In the genomic region with DNA sequence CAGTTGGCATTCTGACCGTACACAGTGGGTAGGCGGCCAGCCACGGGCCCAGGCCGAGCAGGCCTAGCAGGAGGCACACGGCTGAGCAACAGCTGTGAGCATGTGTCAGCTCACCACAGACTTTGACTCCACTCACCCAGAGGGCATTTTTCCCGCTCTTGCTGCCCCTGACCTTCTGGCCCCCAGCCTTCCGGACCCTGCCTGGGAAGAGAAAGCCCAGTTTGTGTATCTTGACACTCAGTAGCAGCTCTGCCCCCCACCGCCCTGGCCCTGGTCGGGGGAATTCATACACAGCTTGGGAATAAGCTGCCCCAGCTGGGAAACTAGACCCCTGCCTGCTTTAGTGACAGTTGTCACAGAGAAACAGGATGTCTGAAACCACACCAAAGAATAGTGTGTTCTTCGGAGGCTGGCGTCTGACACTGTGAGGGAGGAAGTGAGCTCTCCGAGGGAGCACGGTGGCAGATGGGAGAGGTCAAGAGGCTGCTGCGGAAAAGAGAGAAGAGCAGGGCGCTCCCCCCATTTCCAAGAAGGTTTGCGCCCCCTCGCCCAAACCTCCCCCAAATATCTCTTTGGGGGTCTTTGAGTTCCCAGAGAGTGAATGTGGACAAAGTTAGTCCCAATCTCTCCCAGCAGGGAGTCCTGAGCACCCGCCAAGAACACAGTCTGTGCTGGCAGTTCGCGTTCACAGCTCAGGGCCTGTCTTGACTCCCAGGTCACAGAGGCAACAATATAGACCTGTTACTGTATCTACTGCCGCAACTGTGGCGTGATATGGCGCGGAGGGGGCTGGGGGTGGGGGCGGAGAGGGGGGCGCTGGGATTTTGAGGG, we compare ENCODE assay signal across 8 mouse cellular contexts. TPM values are rescaled to one million over a fixed set of nuclear protein-coding genes. Genes with fewer than 3 reads are reported as not detected.
A peak's percentile ranks its signal among the peaks of the same experiment; 100 is the strongest.
DNase-seq lines count a peak whose midpoint lies in the region; ATAC-seq and TF ChIP-seq lines count a peak whose summit lies in the region.

No protein-coding gene starts in this region.

- TF ChIP-seq CTCF in gastrocnemius, adult 2 months (IDR thresholded peaks at IDR 0.05), result no peak

- peak overlapping the region; percentile 23 for H3K27ac ChIP-seq in midbrain, embryonic 10.5 days (replicated peaks)
- H3K27ac ChIP-seq in midbrain, embryonic 16.5 days (ENCODE audit: low read length), result no peak overlapping the region
- no peak overlapping the region for H3K27ac ChIP-seq in gastrocnemius, adult 2 months

- no peaks in the 10 kb centered on the region for H3K36me3 ChIP-seq in midbrain, embryonic 10.5 days
- H3K36me3 ChIP-seq in midbrain, embryonic 16.5 days (ENCODE audit: control insufficient read depth, insufficient read depth, low read length), result no peaks in the 10 kb centered on the region

- no peaks in the 10 kb centered on the region for H3K27me3 ChIP-seq in midbrain, embryonic 10.5 days (ENCODE audit: low read depth, poor library complexity, severe bottlenecking)
- no peaks in the 10 kb centered on the region for H3K27me3 ChIP-seq in midbrain, embryonic 16.5 days (ENCODE audit: control insufficient read depth, insufficient read depth, low read depth, low read length)

- 65% methylated on average over 26 of the region's 26 CpGs for WGBS in midbrain, embryonic 10.5 days
- WGBS in midbrain, embryonic 16.5 days, result 48% methylated on average over 26 of the region's 26 CpGs

- peaks cover 12% of the 10 kb centered on the region for H3K4me1 ChIP-seq in midbrain, embryonic 10.5 days
- H3K4me1 ChIP-seq in midbrain, embryonic 16.5 days (ENCODE audit: control insufficient read depth, insufficient read depth, low read length), result no peaks in the 10 kb centered on the region

- H3K9ac ChIP-seq in midbrain, embryonic 16.5 days (ENCODE audit: low read depth, low read length), result no peak overlapping the region

- no peak overlapping the region for H3K4me3 ChIP-seq in midbrain, embryonic 10.5 days
- no peak overlapping the region for H3K4me3 ChIP-seq in midbrain, embryonic 16.5 days (ENCODE audit: low read depth, low read length)
- no peak overlapping the region for H3K4me3 ChIP-seq in gastrocnemius, adult 2 months

- H3K4me2 ChIP-seq in midbrain, embryonic 16.5 days (ENCODE audit: low read length), result no peak overlapping the region

- intact Hi-C loops in gastrocnemius, adult 2 months (cut with DNase I), result no loop called here

- no peak for ATAC-seq in midbrain, embryonic 16.5 days
- no peak for ATAC-seq in erythroid progenitor cell, adult 5-6 weeks (replicated peaks; ENCODE audit: low FRiP score, poor library complexity, severe bottlenecking)

- peaks cover 6% of the 10 kb centered on the region; the same call in 1 of the 2 replicates for H3K9me3 ChIP-seq in midbrain, embryonic 10.5 days (replicated peaks)
- 0 out of 2 replicates have a peak, but pooled peaks cover 2% of the 10 kb centered on the region for H3K9me3 ChIP-seq in midbrain, embryonic 16.5 days (replicated peaks; ENCODE audit: control insufficient read depth, low read length, poor library complexity, severe bottlenecking)

- DNase-seq in midbrain, embryonic 10.5 days (ENCODE audit: low spot score), result peak; percentile 52
- DNase-seq in embryo, embryonic 9.5 days (ENCODE audit: extremely low spot score), result peak; percentile 65
- DNase-seq in kidney, adult 8-10 months, result peak; percentile 15 to 33
- peak; percentile 44 for DNase-seq in lung, postnatal 14 days
- DNase-seq in thymus, adult 18-20 months, result peak; percentile 65 to 83
- DNase-seq in gastrocnemius, adult 2 months, result no peak

RNA-seq across cellular contexts. Expression of a gene that starts 24.4 kb away (rescaled TPM):
- polyA plus RNA-seq in midbrain, embryonic 10.5 days (2016; fragmentation: Nextera tagmentation; extraction: Ambion mirVana), result 10.6 and 12.3 TPM in 2 replicates
- 18.1 and 24.4 TPM in 2 replicates for polyA plus RNA-seq in midbrain, embryonic 16.5 days (2015; fragmentation: Nextera tagmentation; extraction: Ambion mirVana)
- total RNA-seq in erythroid progenitor cell, adult 5-6 weeks (2015; ENCODE audit: low replicate concordance), result not detected in 2 replicates
- not detected in 2 replicates for total RNA-seq in erythroid progenitor cell, adult 5-6 weeks (2017; ENCODE audit: low replicate concordance)
- under 1 TPM; 0.03 to 0.14 TPM for total RNA-seq in gastrocnemius, adult 2 months (2021)
